Mouse (Mus musculus) bone marrow, adult 2 months (tissue): ENCODE data around the gene Sgpp2.

ENCODE experiments used
- CTCF ChIP-seq: fragments of 200-500 bp; IDR thresholded peaks from 2 replicates; pipeline ENCODE4 v1.5.1; 2011; ENCODE audit warnings: low read length, control low read depth; ENCODE audit not compliant: control insufficient read depth, insufficient read depth
- POLR2A ChIP-seq: fragments of 200-500 bp; IDR thresholded peaks from 2 replicates; pipeline ENCODE4 v1.6.1; 2011; ENCODE audit warnings: low read depth, mild to moderate bottlenecking, control low read depth, low read length, borderline replicate concordance; ENCODE audit not compliant: control insufficient read depth

DNA sequence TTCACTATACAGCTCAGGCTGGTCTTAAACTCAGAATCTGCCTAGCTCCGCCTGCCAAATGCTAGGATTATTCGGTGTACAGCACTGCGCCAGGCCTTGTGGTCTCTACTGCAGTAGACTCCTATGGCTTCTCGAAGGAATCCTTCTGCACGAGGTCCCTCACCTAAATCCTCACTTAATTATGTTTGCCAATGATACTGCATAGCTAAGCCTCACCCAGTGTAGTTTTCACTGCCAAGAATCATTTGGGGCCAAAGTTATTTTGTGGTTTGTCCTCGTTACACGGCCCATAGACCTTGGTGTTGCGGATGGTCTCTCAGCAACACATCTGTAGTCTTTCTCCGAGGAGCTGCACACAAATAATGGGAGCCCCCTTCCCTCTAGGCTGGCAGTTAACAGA, 62.2 kb downstream of the Sgpp2 start:
- TF ChIP-seq CTCF (no peak), POLR2A (no peak)
